Mouse (Mus musculus) heart, postnatal 0 days (tissue): ENCODE results near the gene F3. TPM values are rescaled to one million over a fixed set of nuclear protein-coding genes. Genes with fewer than 3 reads are reported as not detected.

Experiments
- ATAC-seq: fragments of 200-750 bp; cut with Nextera tagmentation; 2 replicates; pipeline ENCODE4 v1.8.0; 2017; ENCODE audit warnings: low read depth, moderate number of reproducible peaks, moderate library complexity; ENCODE audit not compliant: insufficient read depth
- DNase-seq: peaks from one replicate; pipeline ENCODE4 v3.0.0-alpha.2; 2016; ENCODE audit warnings: low spot score
- H3K27ac ChIP-seq: fragments of 300-500 bp; sonication (generic); 2 replicates; pipeline ENCODE4 v1.5.1; 2014; ENCODE audit warnings: low read depth, mild to moderate bottlenecking
- H3K27me3 ChIP-seq: fragments of 300-500 bp; sonication (generic); 2 replicates; pipeline ENCODE4 v1.6.1; 2014; ENCODE audit warnings: low read length, mixed read lengths; ENCODE audit not compliant: control insufficient read depth, insufficient read depth
- H3K36me3 ChIP-seq: fragments of 300-500 bp; sonication (generic); replicated peaks from 2 replicates; pipeline ENCODE4 v1.6.1; 2014; ENCODE audit warnings: low read length, mixed read lengths; ENCODE audit not compliant: control insufficient read depth, insufficient read depth
- H3K4me1 ChIP-seq: fragments of 300-500 bp; sonication (generic); 2 replicates; pipeline ENCODE4 v1.6.1; 2014; ENCODE audit warnings: antibody characterized with exemption; ENCODE audit not compliant: control insufficient read depth, insufficient read depth
- H3K4me2 ChIP-seq: fragments of 300-500 bp; sonication (generic); 2 replicates; pipeline ENCODE4 v1.6.1; 2014; ENCODE audit warnings: low read depth, mild to moderate bottlenecking, low read length, moderate library complexity
- H3K4me3 ChIP-seq: fragments of 300-500 bp; sonication (generic); 2 replicates; pipeline ENCODE4 v1.5.1; 2014; ENCODE audit warnings: low read depth, low read length
- H3K9ac ChIP-seq: fragments of 300-500 bp; sonication (generic); replicated peaks from 2 replicates; pipeline ENCODE4 v1.6.1; 2014; ENCODE audit warnings: low read depth, low read length, mixed read lengths
- H3K9me3 ChIP-seq: fragments of 300-500 bp; sonication (generic); replicated peaks from 2 replicates; pipeline ENCODE4 v1.6.1; 2016; ENCODE audit warnings: low read length; ENCODE audit not compliant: control insufficient read depth
- CTCF ChIP-seq: IDR thresholded peaks from 2 replicates; pipeline ENCODE4 v1.5.1; 2016; ENCODE audit warnings: antibody characterized with exemption, control low read depth, low read depth
- EP300 ChIP-seq: IDR thresholded peaks from 2 replicates; pipeline ENCODE4 v1.6.1; 2016; ENCODE audit warnings: antibody characterized with exemption, low read depth
- WGBS: fragments of 180-500 bp; shearing (Covaris S2); extraction: QIAGEN DNeasy Blood & Tissue Kit; methylation state at CpG from one replicate; pipeline ENCODE4 v1.1.7; 2014; 5-methylcytosine and 5-hydroxymethylcytosine counted together
- polyA plus RNA-seq: library from polyadenylated mRNA; unstranded; fragments of >200 nt; fragmentation: Nextera tagmentation; extraction: Ambion mirVana; gene quantifications from 2 replicates; pipeline ENCODE4 v1.2.1, GENCODE M21; 2015
- total RNA-seq: library from RNA; depleted of rRNA; stranded (reverse); fragments of >200 nt; gene quantifications from 2 replicates; pipeline ENCODE4 v1.2.3, GENCODE M21; 2014; ENCODE audit warnings: low replicate concordance

F3 gene
- total and polyA plus RNA-seq, 2 experiments from 2014 or later = 10.8 to 13.7 TPM

GRCm38 (mm10) chr3:121721691-121722070 is 1.7 kb upstream of the F3 start:
- Histone ChIP-seq H3K4me3 (no peak overlapping the region), H3K9me3 (no peaks in the 10 kb centered on the region), H3K4me1 (0 out of 2 replicates have a peak, but pooled peaks cover 8% of the 10 kb centered on the region), H3K4me2 (no peak overlapping the region), H3K9ac (no peak overlapping the region), H3K27me3 (no peaks in the 10 kb centered on the region), H3K27ac (no peak overlapping the region), H3K36me3 (no peaks in the 10 kb centered on the region)
- 65% methylated on average over 7 of the region's 7 CpGs for WGBS
- no peak for TF ChIP-seq CTCF
- TF ChIP-seq EP300 = no peak
- DNase-seq (no peak), ATAC-seq (no peak)

GRCm38 (mm10) chr3:121723968-121724524 is 709 bp downstream of the F3 start:
- no peak for DNase-seq
- Histone ChIP-seq H3K4me1 (0 out of 2 replicates have a peak, but pooled peaks cover 8% of the 10 kb centered on the region), H3K4me2 (peak overlapping the region; percentile 84), H3K4me3 (peak overlapping the region; percentile 69), H3K36me3 (no peaks in the 10 kb centered on the region; the same call in 1 of the 2 replicates), H3K27me3 (no peaks in the 10 kb centered on the region), H3K27ac (peak overlapping the region; percentile 56), H3K9me3 (no peaks in the 10 kb centered on the region), H3K9ac (peak overlapping the region; percentile 47)
- peak; percentile 30; the same call in 1 of the 2 replicates for ATAC-seq
- 4% methylated on average over 20 of the region's 20 CpGs for WGBS
- no peak for TF ChIP-seq EP300
- TF ChIP-seq CTCF = no peak

GRCm38 (mm10) chr3:121724553-121724952 is 1.2 kb downstream of the F3 start:
- Histone ChIP-seq H3K27me3 (no peaks in the 10 kb centered on the region), H3K36me3 (peaks cover under 1% of the 10 kb centered on the region), H3K4me2 (peak overlapping the region; percentile 84), H3K4me3 (peak overlapping the region; percentile 69), H3K4me1 (0 out of 2 replicates have a peak, but pooled peaks cover 8% of the 10 kb centered on the region), H3K9me3 (no peaks in the 10 kb centered on the region), H3K9ac (peak overlapping the region; percentile 47; the same call in 1 of the 2 replicates), H3K27ac (peak overlapping the region; percentile 55; the same call in 1 of the 2 replicates)
- TF ChIP-seq EP300 (no peak), CTCF (no peak)
- ATAC-seq (no peak), DNase-seq (no peak)
- WGBS = 28% methylated on average over 12 of the region's 12 CpGs

- H3K27ac ChIP-seq = peak overlapping the region; percentile 7
- DNase-seq = no peak
- WGBS = 66% methylated on average over 10 of the region's 10 CpGs
- no peak for TF ChIP-seq CTCF
- no peak for TF ChIP-seq EP300
- no peaks in the 10 kb centered on the region for H3K9me3 ChIP-seq
- peaks cover 10% of the 10 kb centered on the region for H3K36me3 ChIP-seq
- H3K4me1 ChIP-seq = 0 out of 2 replicates have a peak, but pooled peaks cover 8% of the 10 kb centered on the region
- no peak overlapping the region for H3K4me3 ChIP-seq
- H3K9ac ChIP-seq = no peak overlapping the region
- H3K4me2 ChIP-seq = no peak overlapping the region
- no peaks in the 10 kb centered on the region for H3K27me3 ChIP-seq
- ATAC-seq = no peak
These were observed 2.3 kb downstream of the F3 start for GRCm38 (mm10) chr3:121725651-121726050.

GRCm38 (mm10) chr3:121729678-121730077 is 6.3 kb downstream of the F3 start:
- ATAC-seq (no peak), DNase-seq (no peak)
- no peak overlapping the region for H3K4me2 ChIP-seq
- TF ChIP-seq CTCF (no peak), EP300 (no peak)
- no peaks in the 10 kb centered on the region for H3K9me3 ChIP-seq
- 81% methylated on average over 4 of the region's 4 CpGs for WGBS
- 0 out of 2 replicates have a peak, but pooled peaks cover 4% of the 10 kb centered on the region for H3K4me1 ChIP-seq
- no peak overlapping the region for H3K4me3 ChIP-seq
- no peaks in the 10 kb centered on the region for H3K27me3 ChIP-seq
- peaks cover 42% of the 10 kb centered on the region for H3K36me3 ChIP-seq
- no peak overlapping the region for H3K27ac ChIP-seq
- no peak overlapping the region for H3K9ac ChIP-seq

GRCm38 (mm10) chr3:121735542-121735941 is 12.2 kb downstream of the F3 start:
- H3K4me2 ChIP-seq = peak overlapping the region; percentile 33; the same call in 1 of the 2 replicates
- 58% methylated on average over 7 of the region's 7 CpGs for WGBS
- DNase-seq (no peak), ATAC-seq (no peak)
- no peak for TF ChIP-seq EP300
- no peaks in the 10 kb centered on the region for H3K27me3 ChIP-seq
- peak overlapping the region; percentile 96 for H3K27ac ChIP-seq
- peaks cover 15% of the 10 kb centered on the region for H3K4me1 ChIP-seq
- H3K4me3 ChIP-seq = no peak overlapping the region
- 0 out of 2 replicates have a peak overlapping the region, but pooled peaks have one; percentile 20 for H3K9ac ChIP-seq
- no peaks in the 10 kb centered on the region for H3K9me3 ChIP-seq
- H3K36me3 ChIP-seq = peaks cover 34% of the 10 kb centered on the region
